Mouse (Mus musculus) kidney, postnatal 0 days (tissue): Measurements from ENCODE around the gene Sult1e1. TPM values are rescaled to one million over a fixed set of nuclear protein-coding genes. Genes with fewer than 3 reads are reported as not detected.

ENCODE experiments used
- ATAC-seq: fragments of 200-750 bp; cut with Nextera tagmentation; replicated peaks from 2 replicates; pipeline ENCODE4 v1.8.0; 2017; ENCODE audit warnings: low read depth, moderate number of reproducible peaks, moderate TSS enrichment, moderate library complexity; ENCODE audit not compliant: low FRiP score
- DNase-seq: peaks from one replicate; pipeline ENCODE4 v3.0.0-alpha.2; 2016; ENCODE audit warnings: low spot score
- H3K27ac ChIP-seq: fragments of 300-500 bp; sonication (generic); 2 replicates; pipeline ENCODE4 v1.5.1; 2014; ENCODE audit warnings: mild to moderate bottlenecking
- H3K27me3 ChIP-seq: fragments of 300-500 bp; sonication (generic); 2 replicates; pipeline ENCODE4 v1.6.1; 2014; ENCODE audit warnings: low read length, mixed read lengths; ENCODE audit not compliant: insufficient read depth
- H3K36me3 ChIP-seq: fragments of 300-500 bp; sonication (generic); 2 replicates; pipeline ENCODE4 v1.6.1; 2014; ENCODE audit warnings: low read length, mixed read lengths; ENCODE audit not compliant: insufficient read depth
- H3K4me1 ChIP-seq: fragments of 300-500 bp; sonication (generic); replicated peaks from 2 replicates; pipeline ENCODE4 v1.6.1; 2014; ENCODE audit warnings: antibody characterized with exemption, low read length, mixed read lengths; ENCODE audit not compliant: insufficient read depth
- H3K4me2 ChIP-seq: fragments of 300-500 bp; sonication (generic); 2 replicates; pipeline ENCODE4 v1.6.1; 2014; ENCODE audit warnings: mild to moderate bottlenecking, low read length, moderate library complexity, mixed read lengths
- H3K4me3 ChIP-seq: fragments of 300-500 bp; sonication (generic); replicated peaks from 2 replicates; pipeline ENCODE4 v1.5.1; 2014; ENCODE audit warnings: low read depth, low read length
- H3K9ac ChIP-seq: fragments of 300-500 bp; sonication (generic); 2 replicates; pipeline ENCODE4 v1.6.1; 2014; ENCODE audit warnings: low read depth, low read length
- H3K9me3 ChIP-seq: fragments of 300-500 bp; sonication (generic); replicated peaks from 2 replicates; pipeline ENCODE4 v1.6.1; 2016; ENCODE audit warnings: low read length, inconsistent platforms, mixed read lengths
- CTCF ChIP-seq: IDR thresholded peaks from 2 replicates; pipeline ENCODE4 v1.5.1; 2016; ENCODE audit warnings: antibody characterized with exemption, low read depth, mild to moderate bottlenecking, moderate library complexity
- WGBS: fragments of 180-500 bp; shearing (Covaris S2); extraction: QIAGEN DNeasy Blood & Tissue Kit; methylation state at CpG from one replicate; pipeline ENCODE4 v1.1.7; 2014; 5-methylcytosine and 5-hydroxymethylcytosine counted together
- microRNA-seq: library from miRNA; unstranded; fragments of <30 nt; microRNA quantifications from one replicate; pipeline ENCODE4, GENCODE M21; 2016
- polyA plus RNA-seq: library from polyadenylated mRNA; unstranded; fragments of >200 nt; fragmentation: Nextera tagmentation; extraction: Ambion mirVana; gene quantifications from 2 replicates; pipeline ENCODE4 v1.2.1, GENCODE M21; 2015

Sult1e1 gene
- polyA plus RNA-seq, 1 experiment from 2014 or later = 0.78 TPM

DNA sequence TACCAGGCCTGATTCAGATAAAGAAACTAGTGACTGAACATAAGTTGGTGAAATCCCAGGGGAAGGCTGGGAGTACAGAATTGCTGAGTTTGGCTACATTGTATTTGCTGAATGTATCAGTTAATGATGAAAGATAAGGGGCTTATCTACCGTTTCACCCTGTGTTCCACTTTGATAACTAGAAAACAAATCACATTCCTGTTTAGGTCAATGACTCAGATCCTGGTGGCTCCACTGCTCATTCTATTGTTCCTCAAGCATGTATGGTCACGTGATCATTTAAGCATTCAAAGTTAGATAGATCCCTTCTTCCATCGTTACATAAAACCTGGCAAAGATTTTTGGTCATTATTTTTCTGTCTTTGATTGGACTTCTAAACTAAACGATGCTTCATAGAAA is 28.9 kb downstream of the Sult1e1 start:
- Histone ChIP-seq H3K9ac (no peak overlapping the region), H3K36me3 (no peaks in the 10 kb centered on the region), H3K9me3 (no peaks in the 10 kb centered on the region), H3K4me1 (no peaks in the 10 kb centered on the region), H3K4me3 (no peak overlapping the region), H3K27me3 (no peaks in the 10 kb centered on the region), H3K27ac (peak overlapping the region; percentile 34; the same call in 1 of the 2 replicates), H3K4me2 (no peak overlapping the region)
- ATAC-seq (no peak), DNase-seq (no peak)
- TF ChIP-seq CTCF = no peak
- WGBS = 63% methylated on average over 4 of the region's 4 CpGs

- TF ChIP-seq CTCF = peak; percentile 45; the same call in 1 of the 2 replicates
- no peak overlapping the region for H3K27ac ChIP-seq
- 72% methylated on average over 5 of the region's 5 CpGs for WGBS
Measured at GRCm38 (mm10) chr5:87560145-87560544, 31.2 kb downstream of the Sult1e1 start.

DNA sequence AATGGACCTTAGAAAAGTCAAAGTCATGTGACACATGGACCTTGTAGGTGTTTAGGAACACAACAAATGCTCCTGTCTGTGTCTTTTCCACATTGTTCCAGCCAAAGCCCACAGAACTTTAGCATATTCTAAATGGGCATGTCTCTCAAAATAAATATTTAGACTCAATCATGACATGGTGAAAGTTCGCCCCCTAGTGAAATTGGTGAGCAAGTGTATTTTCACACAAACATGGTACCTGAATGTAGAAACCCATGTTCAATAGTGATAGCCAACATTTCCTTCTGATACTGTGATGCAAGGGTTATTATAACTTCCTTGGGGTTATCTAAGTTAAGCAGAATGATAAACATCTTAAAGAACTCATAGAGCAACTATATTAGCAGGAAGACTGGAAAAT is 40.5 kb downstream of the Sult1e1 start:
- Histone ChIP-seq H3K27me3 (no peaks in the 10 kb centered on the region), H3K27ac (no peak overlapping the region), H3K9ac (no peak overlapping the region), H3K4me1 (no peaks in the 10 kb centered on the region), H3K9me3 (no peaks in the 10 kb centered on the region), H3K4me2 (no peak overlapping the region), H3K4me3 (no peak overlapping the region), H3K36me3 (no peaks in the 10 kb centered on the region)
- WGBS = 26% methylated on average over 1 of the region's 1 CpGs
- TF ChIP-seq CTCF = peak; percentile 53
- ATAC-seq = no peak
- peak; percentile 12 for DNase-seq

More at GRCm38 (mm10) chr5:87560145-87560544, 31.2 kb downstream of the Sult1e1 start:
- Histone ChIP-seq H3K4me2 (no peak overlapping the region), H3K36me3 (no peaks in the 10 kb centered on the region), H3K9me3 (no peaks in the 10 kb centered on the region), H3K27me3 (no peaks in the 10 kb centered on the region), H3K4me3 (no peak overlapping the region), H3K9ac (no peak overlapping the region), H3K4me1 (no peaks in the 10 kb centered on the region)
- DNase-seq (no peak), ATAC-seq (no peak; the same call in 1 of the 2 replicates)

DNA sequence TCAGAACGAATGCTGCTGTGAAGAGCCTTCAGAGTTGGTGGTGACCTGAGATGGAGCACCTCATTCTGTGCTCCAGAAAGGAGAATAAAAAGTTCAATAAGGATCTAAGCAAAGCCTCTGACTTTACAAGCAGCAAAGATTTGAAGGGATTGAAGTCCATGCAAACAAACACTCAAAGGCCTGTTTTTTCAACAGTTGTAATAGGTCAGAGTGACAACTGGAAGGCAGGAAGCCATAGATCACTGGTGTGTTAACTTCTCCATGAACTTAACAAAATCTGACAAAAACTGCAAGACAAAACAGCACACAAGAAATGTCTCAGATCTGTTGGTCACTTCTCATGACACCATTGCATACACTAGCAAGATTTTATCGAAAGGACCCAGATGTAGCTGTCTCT is 53.3 kb downstream of the Sult1e1 start, which contains the start of gene Sult1b1:
Gene Sult1b1 (minus strand): TSS at position 85 of the 400 bp plus-strand sequence.
- Histone ChIP-seq H3K27me3 (no peaks in the 10 kb centered on the region), H3K27ac (peak within 1 kb of the TSS; percentile 25; the same call in 1 of the 2 replicates), H3K9ac (no peak within 1 kb of the TSS), H3K9me3 (no peaks in the 10 kb centered on the region), H3K36me3 (no peaks in the 10 kb centered on the region), H3K4me2 (no peak within 1 kb of the TSS), H3K4me3 (no peak within 1 kb of the TSS), H3K4me1 (no peaks in the 10 kb centered on the region)
- peak; percentile 79 for DNase-seq
- WGBS = 60% methylated on average over 2 of the region's 2 CpGs
- TF ChIP-seq CTCF = no peak
- no peak for ATAC-seq

DNA sequence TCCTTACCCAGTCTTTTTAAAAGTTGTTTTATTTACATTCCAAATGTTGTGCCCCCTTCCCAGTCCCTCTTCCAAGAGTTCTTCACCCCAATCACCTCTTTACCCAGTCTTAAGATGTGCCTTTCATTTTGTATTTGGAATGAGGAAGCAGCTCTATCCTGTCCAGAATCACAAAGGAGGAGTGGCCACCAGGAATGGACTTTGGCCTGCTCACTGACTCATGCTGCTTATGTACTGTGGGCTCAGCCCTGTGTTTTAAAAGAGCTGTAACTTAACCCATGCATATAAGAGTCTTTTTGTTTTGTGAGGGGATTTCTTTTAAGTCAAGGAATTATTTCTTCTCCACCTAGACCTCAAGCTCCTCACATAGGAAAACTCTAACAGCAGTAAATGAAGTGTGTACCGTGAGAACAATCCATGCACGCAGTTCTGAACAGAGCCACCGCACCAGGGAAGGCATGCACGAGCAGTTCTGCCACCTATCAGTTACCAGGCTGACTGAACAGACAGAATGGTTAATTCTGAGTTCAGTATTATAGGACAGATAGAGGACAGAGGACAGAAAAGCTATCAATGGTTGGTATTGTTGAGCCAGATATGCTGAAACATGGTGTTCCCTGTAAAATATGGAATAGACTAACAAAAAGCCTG is 55.3 kb downstream of the Sult1e1 start:
- peak; percentile 97 for ATAC-seq
- H3K9ac ChIP-seq = no peak overlapping the region

DNA sequence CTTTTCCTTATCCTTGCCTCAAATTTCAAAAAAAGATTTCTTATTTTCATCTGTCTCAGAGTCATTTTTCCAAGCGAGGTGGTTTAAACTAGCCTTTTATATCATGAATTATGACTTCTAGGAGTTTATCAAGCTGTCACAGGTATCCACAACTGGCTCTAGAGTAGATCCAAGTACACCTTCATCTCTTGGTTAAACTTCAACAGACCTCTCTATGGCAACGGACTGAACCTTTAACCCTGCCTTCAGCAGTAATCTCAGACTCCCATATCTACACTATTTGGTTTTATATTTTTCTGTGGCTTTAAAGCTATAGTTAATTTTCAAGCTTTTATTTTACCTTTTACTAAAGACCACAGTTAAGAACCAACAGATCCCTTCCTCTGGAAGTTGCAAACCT is 59.1 kb downstream of the Sult1e1 start:
- no peak for TF ChIP-seq CTCF
- no peak overlapping the region for H3K4me2 ChIP-seq
- H3K36me3 ChIP-seq = no peaks in the 10 kb centered on the region
- no peak overlapping the region for H3K4me3 ChIP-seq
- H3K27me3 ChIP-seq = no peaks in the 10 kb centered on the region
- no peaks in the 10 kb centered on the region for H3K9me3 ChIP-seq
- DNase-seq (peak; percentile 33), ATAC-seq (0 out of 2 replicates have a peak, but pooled peaks have one; percentile 59)
- 46% methylated on average over 2 of the region's 2 CpGs for WGBS
- no peaks in the 10 kb centered on the region for H3K4me1 ChIP-seq
- H3K9ac ChIP-seq = no peak overlapping the region
- H3K27ac ChIP-seq = peak overlapping the region; percentile 54

More for the DNA sequence above, 55.3 kb downstream of the Sult1e1 start:
- Histone ChIP-seq H3K27ac (0 out of 2 replicates have a peak overlapping the region, but pooled peaks have one; percentile 3), H3K4me3 (no peak overlapping the region), H3K36me3 (no peaks in the 10 kb centered on the region), H3K4me1 (no peaks in the 10 kb centered on the region), H3K27me3 (no peaks in the 10 kb centered on the region), H3K9me3 (no peaks in the 10 kb centered on the region), H3K4me2 (no peak overlapping the region)
- DNase-seq = peak; percentile 50
- WGBS = 57% methylated on average over 4 of the region's 4 CpGs
- no peak for TF ChIP-seq CTCF

Small RNAs within 50 kb of the gene (microRNA-seq; reads per million reads assigned to microRNA genes)
- gene Mir3969 = not detected

Other genes starting within 250 kb of the Sult1e1 start
- 4.3 and 4.5 TPM in 2 replicates for gene Ugt2b38, start 167.4 kb downstream of the Sult1e1 start, polyA plus RNA-seq
- gene Ugt2a2, start 109.3 kb downstream of the Sult1e1 start, polyA plus RNA-seq = not detected in 2 replicates
- not detected in 2 replicates for gene Gm43638, start 104.8 kb downstream of the Sult1e1 start, polyA plus RNA-seq
- not detected in 2 replicates for gene Ugt2a1, start 100.7 kb downstream of the Sult1e1 start, polyA plus RNA-seq
- gene Sult1b1, start 53.4 kb downstream of the Sult1e1 start, polyA plus RNA-seq = 6.8 and 8.0 TPM in 2 replicates
- 192 and 215 TPM in 2 replicates for gene Sult1d1, start 22.6 kb downstream of the Sult1e1 start, polyA plus RNA-seq
- gene Csn1s1, start 74.6 kb upstream of the Sult1e1 start, polyA plus RNA-seq = not detected in 2 replicates
- not detected in 2 replicates for gene Csn2, start 108.0 kb upstream of the Sult1e1 start, polyA plus RNA-seq
- gene Csn1s2a, start 183.0 kb upstream of the Sult1e1 start, polyA plus RNA-seq = not detected in 2 replicates
- not detected in 2 replicates for gene Csn1s2b, start 216.5 kb upstream of the Sult1e1 start, polyA plus RNA-seq
- gene Prr27, start 234.1 kb upstream of the Sult1e1 start, polyA plus RNA-seq = not detected in 2 replicates